Mouse (Mus musculus) hindbrain, embryonic 16.5 days (tissue): Measurements from ENCODE around the gene Ninl. TPM values are rescaled to one million over a fixed set of nuclear protein-coding genes. Genes with fewer than 3 reads are reported as not detected.

Source experiments
- ATAC-seq: fragments of 200-750 bp; cut with Nextera tagmentation; 2 replicates; pipeline ENCODE4 v1.8.0; 2017; ENCODE audit warnings: moderate TSS enrichment, moderate library complexity
- H3K27ac ChIP-seq: fragments of 300-500 bp; sonication (generic); 2 replicates; pipeline ENCODE4 v1.5.1; 2014; ENCODE audit warnings: low read depth, mild to moderate bottlenecking, control low read depth, low read length, moderate library complexity
- H3K27me3 ChIP-seq: fragments of 300-500 bp; sonication (generic); replicated peaks from 2 replicates; pipeline ENCODE4 v1.6.1; 2014; ENCODE audit warnings: low read length; ENCODE audit not compliant: control insufficient read depth, insufficient read depth
- H3K36me3 ChIP-seq: fragments of 300-500 bp; sonication (generic); 2 replicates; pipeline ENCODE4 v1.6.1; 2014; ENCODE audit warnings: mild to moderate bottlenecking, low read length, moderate library complexity, mixed read lengths; ENCODE audit not compliant: control insufficient read depth, insufficient read depth
- H3K4me1 ChIP-seq: fragments of 300-500 bp; sonication (generic); 2 replicates; pipeline ENCODE4 v1.6.1; 2014; ENCODE audit warnings: low read depth, low read length; ENCODE audit not compliant: control insufficient read depth, insufficient read depth
- H3K4me2 ChIP-seq: fragments of 300-500 bp; sonication (generic); 2 replicates; pipeline ENCODE4 v1.6.1; 2014; ENCODE audit warnings: mild to moderate bottlenecking, low read length, control low read depth, moderate library complexity
- H3K4me3 ChIP-seq: fragments of 300-500 bp; sonication (generic); 2 replicates; pipeline ENCODE4 v1.5.1; 2014; ENCODE audit warnings: mild to moderate bottlenecking, low read length, control low read depth, moderate library complexity
- H3K9ac ChIP-seq: fragments of 300-500 bp; sonication (generic); 2 replicates; pipeline ENCODE4 v1.6.1; 2014; ENCODE audit warnings: low read depth, mild to moderate bottlenecking, control low read depth, low read length, moderate library complexity
- H3K9me3 ChIP-seq: fragments of 300-500 bp; sonication (generic); 2 replicates; pipeline ENCODE4 v1.6.1; 2014; ENCODE audit warnings: mild to moderate bottlenecking, low read length, moderate library complexity; ENCODE audit not compliant: control insufficient read depth
- WGBS: fragments of 180-500 bp; shearing (Covaris S2); extraction: QIAGEN DNeasy Blood & Tissue Kit; methylation state at CpG from one replicate; pipeline ENCODE4 v1.1.7; 2014; 5-methylcytosine and 5-hydroxymethylcytosine counted together
- polyA plus RNA-seq: library from polyadenylated mRNA; unstranded; fragments of >200 nt; fragmentation: Nextera tagmentation; extraction: Ambion mirVana; gene quantifications from 2 replicates; pipeline ENCODE4 v1.2.1, GENCODE M21; 2015

Gene Ninl
- polyA plus RNA-seq, 1 experiment from 2014 or later: 4.6 TPM

DNA sequence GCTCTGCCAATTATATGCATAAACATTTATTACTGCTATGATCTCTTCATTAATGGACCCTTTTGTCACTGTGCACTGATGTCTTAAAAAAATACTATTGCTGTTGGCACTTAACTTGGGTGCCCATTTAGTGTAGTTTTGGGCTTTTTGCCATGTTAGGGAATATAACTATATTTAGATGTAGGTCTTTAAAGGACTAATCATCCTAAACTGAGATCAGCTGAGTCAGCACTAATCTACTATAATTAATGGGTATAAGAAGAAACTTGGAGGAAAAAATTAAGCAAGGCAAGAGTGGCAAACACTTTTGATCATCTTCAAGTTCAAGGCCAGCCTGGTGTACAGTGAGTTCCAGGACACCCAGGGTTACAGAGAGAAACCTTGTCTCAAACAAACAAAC lies 152.9 kb downstream of the Ninl start:
- H3K4me3 ChIP-seq: no peak overlapping the region
- H3K9me3 ChIP-seq: no peaks in the 10 kb centered on the region
- no peak overlapping the region for H3K27ac ChIP-seq
- no peak for ATAC-seq
- no peaks in the 10 kb centered on the region for H3K27me3 ChIP-seq
- no peak overlapping the region for H3K9ac ChIP-seq
- H3K36me3 ChIP-seq: no peaks in the 10 kb centered on the region
- H3K4me2 ChIP-seq: no peak overlapping the region
- no peaks in the 10 kb centered on the region for H3K4me1 ChIP-seq

DNA sequence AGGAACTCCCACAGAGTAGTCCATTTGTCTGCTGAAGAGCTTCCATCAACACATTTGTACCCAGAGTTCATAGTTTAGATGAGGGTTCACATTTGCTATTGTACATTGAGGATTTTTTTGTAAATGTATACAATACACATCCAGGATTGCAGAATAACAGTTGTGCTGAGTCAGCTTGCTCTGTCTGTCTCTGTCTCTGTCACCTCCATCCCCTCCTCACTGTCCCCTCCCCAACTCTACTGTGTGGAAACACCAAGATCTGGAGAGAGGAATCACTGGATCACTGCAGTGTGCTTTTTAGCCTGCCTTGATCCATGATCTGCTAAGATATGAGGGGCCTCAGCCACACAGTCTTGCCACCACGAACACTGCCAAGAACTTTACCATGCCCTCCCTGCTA lies 153.4 kb downstream of the Ninl start:
- no peak overlapping the region for H3K4me2 ChIP-seq
- H3K9me3 ChIP-seq: no peaks in the 10 kb centered on the region
- no peak overlapping the region for H3K27ac ChIP-seq
- no peaks in the 10 kb centered on the region for H3K36me3 ChIP-seq
- no peak for ATAC-seq
- no peaks in the 10 kb centered on the region for H3K27me3 ChIP-seq
- no peak overlapping the region for H3K9ac ChIP-seq
- WGBS: 92% methylated on average over 1 of the region's 1 CpGs
- H3K4me1 ChIP-seq: no peaks in the 10 kb centered on the region
- no peak overlapping the region for H3K4me3 ChIP-seq

GRCm38 (mm10) chr2:150884779-150885110 lies 154.4 kb downstream of the Ninl start:
- WGBS: 100% methylated on average over 1 of the region's 1 CpGs
- 0 out of 2 replicates have a peak, but pooled peaks have one; percentile 27 for ATAC-seq

More at GRCm38 (mm10) chr2:150884779-150885110, 154.4 kb downstream of the Ninl start:
- no peaks in the 10 kb centered on the region for H3K36me3 ChIP-seq
- H3K27ac ChIP-seq: no peak overlapping the region
- H3K27me3 ChIP-seq: no peaks in the 10 kb centered on the region
- H3K9ac ChIP-seq: no peak overlapping the region
- H3K9me3 ChIP-seq: no peaks in the 10 kb centered on the region
- H3K4me1 ChIP-seq: no peaks in the 10 kb centered on the region
- no peak overlapping the region for H3K4me3 ChIP-seq
- no peak overlapping the region for H3K4me2 ChIP-seq

Other genes starting within 250 kb of the Ninl start
- gene Abhd12, start 134.6 kb downstream of the Ninl start, polyA plus RNA-seq: 143 and 157 TPM in 2 replicates
- gene Gins1, start 134.0 kb downstream of the Ninl start, polyA plus RNA-seq: 14.1 and 14.5 TPM in 2 replicates
- 32.7 and 36.1 TPM in 2 replicates for gene Nanp, start within 50 bp of the Ninl start, polyA plus RNA-seq
- gene Gm14151, start 53.0 kb upstream of the Ninl start, polyA plus RNA-seq: not detected in 2 replicates
- not detected in 2 replicates for gene Gm14147, start 58.9 kb upstream of the Ninl start, polyA plus RNA-seq